Mouse (Mus musculus) ES-E14 (cell line): ENCODE measurements around the gene Wdr62. TPM values are rescaled to one million over a fixed set of nuclear protein-coding genes. Genes with fewer than 3 reads are reported as not detected.
"Not testable (repeated sequence)": the region's sequence is repeated elsewhere in the genome, so short reads cannot be mapped to it uniquely, and the experiment has no call there.

ENCODE experiments used
- DNase-seq: peaks from one replicate; pipeline ENCODE4 v3.0.0-alpha.2; 2013; ENCODE audit warnings: low read depth, low spot score
- H3K27ac ChIP-seq: 2 replicates; pipeline ENCODE4 v1.5.1; 2012; ENCODE audit warnings: low read depth, mild to moderate bottlenecking, low read length, moderate library complexity, mixed read lengths; ENCODE audit not compliant: poor library complexity, insufficient read depth, severe bottlenecking
- H3K36me3 ChIP-seq: 2 replicates; pipeline ENCODE4 v1.6.1; 2012; ENCODE audit warnings: mild to moderate bottlenecking, low read length, moderate library complexity, mixed read lengths; ENCODE audit not compliant: control insufficient read depth, poor library complexity, insufficient read depth, severe bottlenecking
- H3K4me1 ChIP-seq, 2 experiments: fragments of 150-350 bp in 1 of 2; sonication (generic) in 1 of 2; 2 replicates each; pipeline ENCODE4 v1.6.1; 2012; ENCODE audit warnings: low read length in 2 of 2, mild to moderate bottlenecking in 1 of 2, mixed read lengths in 1 of 2; ENCODE audit not compliant: control insufficient read depth in 2 of 2, insufficient read depth in 2 of 2, poor library complexity in 1 of 2
- H3K4me3 ChIP-seq, 2 experiments: fragments of 150-350 bp in 1 of 2; sonication (generic) in 1 of 2; 2 replicates each; pipeline ENCODE4 v1.5.1; 2012; ENCODE audit warnings: low read length in 2 of 2, low read depth in 1 of 2, mild to moderate bottlenecking in 1 of 2, mixed read lengths in 1 of 2; ENCODE audit not compliant: insufficient read depth in 1 of 2, poor library complexity in 1 of 2, severe bottlenecking in 1 of 2
- H3K9ac ChIP-seq: 2 replicates; pipeline ENCODE4 v1.6.1; 2012; ENCODE audit warnings: low read depth, mild to moderate bottlenecking, low read length, mixed read lengths; ENCODE audit not compliant: poor library complexity, insufficient read depth, severe bottlenecking
- H3K9me3 ChIP-seq: fragments of 150-350 bp; sonication (generic); 2 replicates; pipeline ENCODE4 v1.6.1; 2012; ENCODE audit warnings: low read depth, mild to moderate bottlenecking, low read length; ENCODE audit not compliant: control insufficient read depth, insufficient read depth
- CHD2 ChIP-seq: IDR thresholded peaks from 2 replicates; pipeline ENCODE4 v1.6.1; 2014; ENCODE audit warnings: mild to moderate bottlenecking, low read depth, low read length, inconsistent platforms
- HCFC1 ChIP-seq: IDR thresholded peaks from 2 replicates; pipeline ENCODE4 v1.6.1; 2012; ENCODE audit warnings: low read length, inconsistent platforms, borderline replicate concordance; ENCODE audit not compliant: insufficient read depth
- MAFK ChIP-seq: IDR thresholded peaks from 2 replicates; pipeline ENCODE4 v1.6.1; 2014; ENCODE audit warnings: mild to moderate bottlenecking, low read depth, low read length, inconsistent platforms; ENCODE audit not compliant: insufficient read depth
- ZC3H11A ChIP-seq: IDR thresholded peaks from 2 replicates; pipeline ENCODE4 v1.6.1; 2012; ENCODE audit warnings: low read depth, mild to moderate bottlenecking, inconsistent platforms, low read length, borderline replicate concordance
- ZNF384 ChIP-seq: IDR thresholded peaks from 2 replicates; pipeline ENCODE4 v1.6.1; 2012; ENCODE audit warnings: low read depth, low read length, inconsistent platforms
- in situ Hi-C, 2 experiments: fragments of 600-800 bp; cut with MboI; formaldehyde crosslinking; loops; one replicate each; pipeline ENCODE4 v1.15.1; 2025; ENCODE audit warnings: low sequenced_read_pairs in 2 of 2, inconsistent platforms in 1 of 2; ENCODE audit not compliant: unreplicated experiment in 2 of 2
- total RNA-seq: library from RNA; depleted of rRNA; stranded (reverse); fragments of 300-350 nt; gene quantifications from 2 replicates; pipeline ENCODE4 v1.2.3, GENCODE M21; 2012

The Wdr62 gene
- total RNA-seq, 1 experiment: 21.6 TPM

- in situ Hi-C loops: loop anchor here in 1 of 2 experiments (10.0 kb wide), 1 partner anchor 62 kb away; no protein-coding TSS in a partner anchor
- Histone ChIP-seq H3K9ac (peak overlapping the region; percentile 58; the same call in 1 of the 2 replicates), H3K4me1 (peaks cover 0 to 8% of the 10 kb centered on the region in 2 experiments; a peak in 1 of 4 replicates), H3K36me3 (no peaks in the 10 kb centered on the region), H3K9me3 (no peaks in the 10 kb centered on the region), H3K4me3 (no peak overlapping the region), H3K27ac (peak overlapping the region; percentile 26; the same call in 1 of the 2 replicates)
- TF ChIP-seq ZC3H11A: no peak
- no peak for TF ChIP-seq ZNF384
- peak; percentile 88 for TF ChIP-seq HCFC1
- peak; percentile 81 for DNase-seq
Measured at GRCm38 (mm10) chr7:30216723-30217151, 63.5 kb downstream of the Wdr62 start.

GRCm38 (mm10) chr7:30215875-30216274 is 64.3 kb downstream of the Wdr62 start:
- no peak for DNase-seq
- no peaks in the 10 kb centered on the region for H3K36me3 ChIP-seq
- TF ChIP-seq CHD2 (no peak), HCFC1 (no peak), ZC3H11A (no peak), ZNF384 (no peak), MAFK (no peak)
- no peaks in the 10 kb centered on the region for H3K9me3 ChIP-seq
- no peak overlapping the region for H3K9ac ChIP-seq
- H3K27ac ChIP-seq: no peak overlapping the region; the same call in 1 of the 2 replicates
- peaks cover 0 to 8% of the 10 kb centered on the region in 2 experiments; a peak in 1 of 4 replicates for H3K4me1 ChIP-seq
- no peak overlapping the region for H3K4me3 ChIP-seq
- in situ Hi-C loops: loop anchor here in 1 of 2 experiments (10.0 kb wide), 1 partner anchor 61 kb away; no protein-coding TSS in a partner anchor

GRCm38 (mm10) chr7:30213881-30214280 is 66.3 kb downstream of the Wdr62 start:
- Histone ChIP-seq H3K4me1 (peaks cover 0 to 2% of the 10 kb centered on the region in 2 experiments; a peak in 1 of 4 replicates), H3K36me3 (no peaks in the 10 kb centered on the region)
- TF ChIP-seq HCFC1 (no peak), MAFK (no peak), CHD2 (no peak), ZC3H11A (no peak), ZNF384 (no peak)

GRCm38 (mm10) chr7:30211025-30211424 is 69.2 kb downstream of the Wdr62 start:
- H3K27ac ChIP-seq: peak overlapping the region; percentile 63; the same call in 1 of the 2 replicates
- in situ Hi-C loops: loop anchor here in 1 of 2 experiments (10.0 kb wide), 1 partner anchor 56 kb away; no protein-coding TSS in a partner anchor
- TF ChIP-seq CHD2: no peak
- TF ChIP-seq ZNF384: no peak
- TF ChIP-seq ZC3H11A: no peak
- TF ChIP-seq HCFC1: no peak
- no peak for TF ChIP-seq MAFK

More at GRCm38 (mm10) chr7:30213881-30214280, 66.3 kb downstream of the Wdr62 start:
- Histone ChIP-seq H3K27ac (no peak overlapping the region), H3K9ac (no peak overlapping the region), H3K4me3 (no peak overlapping the region), H3K9me3 (no peaks in the 10 kb centered on the region)
- in situ Hi-C loops: loop anchor here in 1 of 2 experiments (10.0 kb wide), 1 partner anchor 59 kb away; no protein-coding TSS in a partner anchor
- DNase-seq: no peak

GRCm38 (mm10) chr7:30206364-30206763 is 73.9 kb downstream of the Wdr62 start:
- H3K9ac ChIP-seq, H3K27ac ChIP-seq, H3K36me3 ChIP-seq, H3K9me3 ChIP-seq, in situ Hi-C loops, DNase-seq, H3K4me3 ChIP-seq: not testable (repeated sequence)
- peaks cover 1 to 12% of the 10 kb centered on the region in 2 experiments; a peak in 3 of 4 replicates for H3K4me1 ChIP-seq

More at GRCm38 (mm10) chr7:30211025-30211424, 69.2 kb downstream of the Wdr62 start:
- H3K9ac ChIP-seq: no peak overlapping the region
- no peaks in the 10 kb centered on the region for H3K4me1 ChIP-seq
- H3K9me3 ChIP-seq: no peaks in the 10 kb centered on the region
- DNase-seq: no peak
- no peak overlapping the region for H3K4me3 ChIP-seq
- no peaks in the 10 kb centered on the region for H3K36me3 ChIP-seq
